Mouse (Mus musculus) embryonic facial prominence, embryonic 15.5 days (tissue): ENCODE data around the gene Fbxl22. TPM values are rescaled to one million over a fixed set of nuclear protein-coding genes. Genes with fewer than 3 reads are reported as not detected.
A peak's percentile ranks its signal among the peaks of the same experiment; 100 is the strongest.

Experiments used
- ATAC-seq: fragments of 200-750 bp; cut with Nextera tagmentation; 2 replicates; pipeline ENCODE4 v1.8.0; 2017; ENCODE audit warnings: low read depth, moderate TSS enrichment; ENCODE audit not compliant: insufficient number of reproducible peaks, low FRiP score, low TSS enrichment
- H3K27ac ChIP-seq: fragments of 300-500 bp; sonication (generic); replicated peaks from 2 replicates; pipeline ENCODE4 v1.5.1; 2015; ENCODE audit warnings: mild to moderate bottlenecking, inconsistent platforms
- H3K27me3 ChIP-seq: fragments of 300-500 bp; sonication (generic); 2 replicates; pipeline ENCODE4 v1.6.1; 2015; ENCODE audit warnings: inconsistent platforms
- H3K36me3 ChIP-seq: fragments of 300-500 bp; sonication (generic); 2 replicates; pipeline ENCODE4 v1.6.1; 2015; ENCODE audit warnings: mild to moderate bottlenecking, inconsistent platforms
- H3K4me1 ChIP-seq: fragments of 300-500 bp; sonication (generic); 2 replicates; pipeline ENCODE4 v1.6.1; 2015; ENCODE audit warnings: inconsistent platforms
- H3K4me2 ChIP-seq: fragments of 300-500 bp; sonication (generic); replicated peaks from 2 replicates; pipeline ENCODE4 v1.6.1; 2015; ENCODE audit warnings: mild to moderate bottlenecking, inconsistent platforms
- H3K4me3 ChIP-seq: fragments of 300-500 bp; sonication (generic); replicated peaks from 2 replicates; pipeline ENCODE4 v1.5.1; 2015; ENCODE audit warnings: mild to moderate bottlenecking, inconsistent platforms
- H3K9ac ChIP-seq: fragments of 300-500 bp; sonication (generic); 2 replicates; pipeline ENCODE4 v1.6.1; 2015; ENCODE audit warnings: inconsistent platforms
- H3K9me3 ChIP-seq: fragments of 300-500 bp; sonication (generic); replicated peaks from 2 replicates; pipeline ENCODE4 v1.6.1; 2016; ENCODE audit warnings: inconsistent platforms
- whole genome bisulfite sequencing: fragments of 180-500 bp; shearing (Covaris S2); methylation state at CpG from one replicate; pipeline ENCODE4 v1.1.7; 2015; 5-methylcytosine and 5-hydroxymethylcytosine counted together
- polyA plus RNA-seq: library from polyadenylated mRNA; unstranded; fragments of >200 nt; fragmentation: Nextera tagmentation; extraction: Ambion mirVana; gene quantifications from 2 replicates; pipeline ENCODE4 v1.2.1, GENCODE M21; 2015

Fbxl22 gene
- polyA plus RNA-seq, 1 experiment from 2014 or later: 5.6 TPM

DNA sequence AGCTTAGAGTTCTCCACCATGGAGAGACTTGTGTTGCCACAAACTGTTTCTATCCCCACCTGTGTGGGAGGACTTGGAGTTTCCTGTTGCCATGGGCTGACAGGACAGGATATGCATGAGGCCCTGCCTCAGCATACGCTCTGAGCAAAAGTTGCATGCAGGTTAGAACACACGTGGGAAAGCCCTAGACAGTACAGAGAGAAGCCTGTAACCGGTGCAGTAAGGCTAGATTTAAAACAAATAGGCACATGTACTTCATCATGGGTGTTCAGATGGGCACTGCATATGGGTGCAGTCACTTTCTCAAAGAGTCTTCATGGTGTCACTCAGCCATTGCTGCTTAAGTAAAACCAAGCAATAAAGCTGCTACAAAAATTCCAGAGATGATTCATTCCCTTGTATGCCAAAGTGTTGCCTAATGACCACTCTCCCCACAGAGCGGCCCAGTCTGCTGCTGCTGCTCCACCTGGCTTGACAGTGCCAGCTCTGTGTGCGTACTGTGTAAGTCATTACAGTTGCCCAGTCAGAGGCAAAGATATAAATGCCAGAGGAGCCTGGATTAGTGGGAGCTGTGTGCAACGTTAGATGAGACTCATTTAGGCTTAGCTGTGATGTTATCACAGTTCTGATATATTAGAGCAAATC is 2.0 kb upstream of the Fbxl22 start:
- Histone ChIP-seq H3K27ac (no peak overlapping the region), H3K9me3 (no peaks in the 10 kb centered on the region), H3K4me1 (peaks cover 19% of the 10 kb centered on the region), H3K36me3 (peaks cover 52% of the 10 kb centered on the region), H3K4me3 (no peak overlapping the region), H3K9ac (no peak overlapping the region), H3K27me3 (no peaks in the 10 kb centered on the region), H3K4me2 (no peak overlapping the region)
- no peak for ATAC-seq
- 86% methylated on average over 6 of the region's 6 CpGs for WGBS

DNA sequence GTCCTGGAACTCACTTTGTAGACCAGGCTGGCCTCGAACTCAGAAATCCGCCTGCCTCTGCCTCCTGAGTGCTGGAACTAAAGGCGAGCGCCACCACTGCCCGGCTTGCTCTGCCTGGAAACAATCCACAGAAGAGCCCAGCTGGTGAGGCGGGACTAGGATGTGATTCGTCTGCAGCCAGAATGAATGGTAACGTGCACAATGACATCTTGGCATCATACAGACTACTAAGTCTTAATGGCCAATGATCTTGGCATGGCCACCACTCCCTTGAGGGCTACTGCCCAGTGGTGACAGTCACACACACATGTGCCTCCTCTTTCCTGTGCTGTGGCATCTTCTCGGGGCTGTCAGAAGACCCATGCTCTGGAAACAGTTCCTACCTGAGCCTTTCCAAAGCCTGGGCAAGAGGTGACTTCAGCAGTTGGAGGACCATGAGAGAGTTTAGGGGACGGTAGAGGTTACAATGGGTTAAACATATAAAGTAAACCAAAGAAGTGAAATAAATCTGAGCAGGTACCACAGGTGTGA is 1.4 kb upstream of the Fbxl22 start:
- H3K36me3 ChIP-seq: peaks cover 49% of the 10 kb centered on the region
- H3K9ac ChIP-seq: no peak overlapping the region
- ATAC-seq: no peak
- 93% methylated on average over 10 of the region's 10 CpGs for WGBS
- H3K4me1 ChIP-seq: peaks cover 23% of the 10 kb centered on the region
- no peak overlapping the region for H3K4me2 ChIP-seq
- H3K27me3 ChIP-seq: no peaks in the 10 kb centered on the region
- no peak overlapping the region for H3K4me3 ChIP-seq
- H3K9me3 ChIP-seq: no peaks in the 10 kb centered on the region
- H3K27ac ChIP-seq: no peak overlapping the region

DNA sequence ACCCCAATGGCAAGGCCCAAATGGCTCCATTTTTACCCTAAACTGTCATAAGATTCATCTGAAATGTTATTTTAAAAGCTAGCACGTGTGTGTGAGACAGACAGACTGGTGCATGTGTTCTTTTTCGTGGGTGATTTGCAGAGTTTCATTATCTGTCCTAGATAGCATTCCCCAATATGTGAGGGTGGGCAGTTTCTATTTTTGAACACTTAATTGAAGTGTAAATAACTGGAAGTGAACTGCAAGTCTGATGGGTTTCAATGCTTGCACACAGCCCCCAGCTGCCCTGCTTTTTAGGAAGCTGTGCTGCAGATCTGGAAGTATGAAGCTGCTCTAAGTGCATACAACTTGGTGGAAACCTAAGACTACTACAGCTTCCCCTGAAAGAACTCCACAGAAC is 722 bp upstream of the Fbxl22 start:
- WGBS: 69% methylated on average over 2 of the region's 2 CpGs
- Histone ChIP-seq H3K4me1 (peaks cover 29% of the 10 kb centered on the region), H3K4me3 (no peak overlapping the region), H3K27me3 (no peaks in the 10 kb centered on the region), H3K36me3 (peaks cover 43% of the 10 kb centered on the region), H3K27ac (no peak overlapping the region), H3K4me2 (no peak overlapping the region), H3K9me3 (no peaks in the 10 kb centered on the region), H3K9ac (no peak overlapping the region)
- no peak for ATAC-seq

DNA sequence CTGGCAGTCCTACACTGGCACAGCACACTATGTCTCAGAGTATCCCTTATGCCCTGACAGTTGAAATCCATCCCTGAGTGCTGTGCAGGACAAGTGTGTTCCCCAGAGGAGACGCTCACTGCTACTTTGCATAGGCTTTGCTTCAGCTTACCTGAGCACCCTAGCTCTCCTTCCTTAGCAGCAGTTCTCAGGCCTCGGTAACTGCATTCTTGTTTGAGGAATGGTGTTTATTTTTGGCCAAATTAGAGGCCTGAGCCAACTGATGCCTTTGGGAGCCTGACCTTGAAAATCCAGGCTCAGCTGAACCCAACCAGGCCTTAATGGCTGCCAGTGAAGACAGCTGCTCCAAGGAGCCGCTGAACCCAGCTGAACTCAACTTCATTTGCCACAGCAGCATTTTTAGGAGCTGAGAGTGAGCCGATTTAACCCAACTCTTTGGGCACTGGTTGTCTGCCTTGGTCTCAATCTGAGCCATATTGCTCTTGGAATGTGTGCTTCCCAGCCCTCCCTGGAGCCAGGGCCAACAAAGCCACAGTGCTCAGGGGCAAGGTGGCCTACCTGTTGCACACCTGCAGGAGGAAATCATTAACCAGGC is 635 bp downstream of the Fbxl22 start:
- Histone ChIP-seq H3K27me3 (no peaks in the 10 kb centered on the region), H3K9ac (no peak overlapping the region), H3K4me1 (peaks cover 29% of the 10 kb centered on the region), H3K36me3 (peaks cover 37% of the 10 kb centered on the region), H3K4me3 (no peak overlapping the region), H3K4me2 (no peak overlapping the region), H3K27ac (peak overlapping the region; percentile 98), H3K9me3 (no peaks in the 10 kb centered on the region)
- ATAC-seq: no peak
- 85% methylated on average over 4 of the region's 4 CpGs for WGBS

DNA sequence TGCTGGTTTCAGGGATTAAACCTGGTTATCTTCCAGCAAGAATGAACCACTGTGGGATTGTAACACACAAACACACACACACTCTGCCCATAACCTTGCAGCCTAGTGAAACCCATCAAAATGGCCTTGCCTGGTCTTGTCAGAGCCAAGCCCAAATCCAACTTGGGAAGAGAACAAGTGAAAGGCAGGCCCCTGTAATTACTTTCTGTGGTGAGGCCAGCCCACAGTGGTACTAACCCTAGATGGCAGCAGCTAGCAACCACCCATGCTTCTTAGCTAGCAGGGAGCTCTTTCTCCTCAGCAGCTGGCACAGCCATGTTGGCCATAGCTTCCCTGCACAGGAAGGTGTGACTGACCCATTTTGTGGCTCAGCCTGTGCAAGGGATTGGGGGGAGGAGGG is 1.2 kb downstream of the Fbxl22 start:
- no peak overlapping the region for H3K4me3 ChIP-seq
- ATAC-seq: no peak
- peak overlapping the region; percentile 96; the same call in 1 of the 2 replicates for H3K4me2 ChIP-seq
- peak overlapping the region; percentile 98 for H3K27ac ChIP-seq
- H3K4me1 ChIP-seq: peaks cover 29% of the 10 kb centered on the region
- H3K27me3 ChIP-seq: no peaks in the 10 kb centered on the region
- H3K9ac ChIP-seq: no peak overlapping the region
- no peaks in the 10 kb centered on the region for H3K9me3 ChIP-seq
- H3K36me3 ChIP-seq: peaks cover 34% of the 10 kb centered on the region

DNA sequence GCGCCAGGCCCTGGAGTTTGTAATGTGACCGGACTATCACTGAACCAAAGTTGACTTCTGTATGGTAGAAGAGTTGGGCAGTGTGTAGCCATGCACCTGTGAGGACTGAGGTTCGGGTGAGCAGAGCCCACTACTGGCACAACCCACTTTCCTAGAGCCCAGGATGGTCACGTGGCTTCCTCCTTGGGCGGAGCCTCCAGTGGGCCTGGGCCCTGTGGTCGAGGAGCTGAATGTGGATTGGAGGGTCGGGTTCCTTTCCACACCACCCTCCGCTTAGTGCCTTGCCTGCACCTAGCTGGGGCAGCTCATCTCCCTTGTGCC is 2.1 kb downstream of the Fbxl22 start:
- H3K36me3 ChIP-seq: peaks cover 33% of the 10 kb centered on the region
- no peaks in the 10 kb centered on the region for H3K9me3 ChIP-seq
- H3K4me1 ChIP-seq: peaks cover 29% of the 10 kb centered on the region
- peak overlapping the region; percentile 82 for H3K9ac ChIP-seq
- H3K27me3 ChIP-seq: no peaks in the 10 kb centered on the region
- 0% methylated on average over 8 of the region's 8 CpGs for WGBS
- peak overlapping the region; percentile 77 for H3K4me3 ChIP-seq
- peak overlapping the region; percentile 98 for H3K27ac ChIP-seq
- H3K4me2 ChIP-seq: peak overlapping the region; percentile 96
- ATAC-seq: peak; percentile 83

DNA sequence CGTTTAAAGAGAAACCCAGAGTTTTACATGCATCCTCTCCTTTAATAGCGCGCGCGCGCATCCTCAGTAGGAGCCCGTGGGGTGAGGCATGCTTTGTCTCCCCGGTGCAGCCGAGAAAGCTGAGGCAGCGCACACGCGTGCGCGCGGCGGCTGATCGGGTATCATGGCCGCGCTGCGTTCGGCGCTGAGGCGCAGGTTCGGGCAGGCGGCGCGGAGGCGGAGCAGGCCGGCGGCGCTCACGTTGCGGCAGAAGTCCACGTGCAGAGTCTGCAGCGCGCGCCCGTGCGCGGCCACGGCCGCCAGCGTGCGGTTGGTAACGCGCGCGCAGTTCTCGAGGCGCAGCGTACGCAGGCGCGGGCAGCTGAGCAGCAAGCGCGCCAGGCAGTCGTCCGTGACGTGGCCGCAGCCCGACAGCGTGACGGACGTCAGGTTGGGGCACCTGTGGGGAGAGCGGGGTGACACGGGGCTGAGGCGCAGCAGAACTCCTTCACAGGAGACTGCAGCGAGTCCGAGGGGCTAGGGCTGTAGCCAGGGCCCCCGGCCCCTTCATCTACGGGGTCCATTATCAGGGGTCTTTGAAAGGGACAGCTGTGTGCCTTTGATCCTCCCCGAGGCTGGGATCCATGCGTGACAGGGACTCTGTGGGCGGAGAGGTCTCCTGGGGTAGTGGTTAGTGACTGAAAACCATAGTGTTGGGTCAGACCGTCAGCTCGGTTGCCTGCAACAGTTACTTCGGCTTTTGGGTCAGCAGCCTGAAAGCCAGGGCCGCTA is 2.6 kb downstream of the Fbxl22 start:
- peaks cover 29% of the 10 kb centered on the region for H3K4me1 ChIP-seq
- H3K36me3 ChIP-seq: peaks cover 29% of the 10 kb centered on the region
- under 1% methylated on average over 78 of the region's 78 CpGs for WGBS
- H3K27me3 ChIP-seq: no peaks in the 10 kb centered on the region
- peak overlapping the region; percentile 82 for H3K9ac ChIP-seq
- H3K4me2 ChIP-seq: peak overlapping the region; percentile 96
- no peaks in the 10 kb centered on the region for H3K9me3 ChIP-seq
- peak; percentile 91 for ATAC-seq
- H3K4me3 ChIP-seq: peak overlapping the region; percentile 77
- peak overlapping the region; percentile 98 for H3K27ac ChIP-seq

DNA sequence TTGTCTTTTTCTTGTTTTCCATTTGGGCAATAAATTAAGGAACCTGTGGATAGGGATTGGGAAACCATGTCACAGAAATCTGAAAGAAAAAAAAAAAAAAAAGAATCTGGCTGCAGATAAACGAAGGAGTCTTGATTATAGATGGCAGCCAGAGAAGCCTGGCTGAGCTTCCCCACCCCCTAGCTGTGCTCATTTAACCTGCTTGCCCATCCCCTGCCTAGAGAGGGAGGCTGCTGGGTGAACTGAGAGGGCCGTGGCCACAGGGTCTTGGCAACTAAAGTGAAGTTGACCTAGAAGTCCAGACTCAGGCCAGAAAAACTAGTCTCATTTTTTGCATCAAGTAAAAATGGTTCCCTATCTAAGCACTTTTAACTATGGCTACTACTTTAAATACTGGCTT is 3.4 kb downstream of the Fbxl22 start:
- Histone ChIP-seq H3K27ac (peak overlapping the region; percentile 98), H3K4me2 (peak overlapping the region; percentile 96), H3K4me3 (peak overlapping the region; percentile 77), H3K9ac (peak overlapping the region; percentile 35), H3K36me3 (peaks cover 28% of the 10 kb centered on the region), H3K4me1 (peaks cover 29% of the 10 kb centered on the region), H3K9me3 (no peaks in the 10 kb centered on the region), H3K27me3 (no peaks in the 10 kb centered on the region)
- ATAC-seq: no peak
- 10% methylated on average over 2 of the region's 2 CpGs for WGBS

DNA sequence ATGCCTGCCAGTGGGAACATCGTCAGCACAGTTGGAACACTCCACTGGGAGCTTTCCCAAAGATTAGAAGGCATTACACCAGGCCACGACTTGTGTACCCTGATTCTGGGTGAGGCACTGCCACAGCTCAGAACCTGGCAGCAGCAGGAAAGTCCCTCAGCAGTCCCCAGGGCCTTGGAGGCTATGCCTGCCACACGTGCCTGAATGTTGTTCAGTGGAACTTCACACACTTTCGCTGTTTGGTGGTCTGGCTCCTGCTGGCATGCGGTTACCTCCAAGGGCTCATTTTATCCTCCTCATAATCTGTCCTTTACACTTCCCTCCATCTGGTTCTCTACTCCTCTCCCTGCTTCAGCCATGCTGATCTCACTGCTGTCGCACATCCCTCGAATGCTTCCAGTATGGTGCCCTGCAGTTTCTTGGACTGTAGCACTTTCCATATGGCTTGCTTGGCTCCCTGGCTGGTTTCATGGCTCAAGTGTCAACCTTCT is 4.0 kb downstream of the Fbxl22 start:
- no peak overlapping the region for H3K9ac ChIP-seq
- no peaks in the 10 kb centered on the region for H3K27me3 ChIP-seq
- no peak for ATAC-seq
- H3K4me2 ChIP-seq: 0 out of 2 replicates have a peak overlapping the region, but pooled peaks have one; percentile 96
- WGBS: 69% methylated on average over 7 of the region's 7 CpGs
- no peak overlapping the region for H3K4me3 ChIP-seq
- H3K27ac ChIP-seq: peak overlapping the region; percentile 98; the same call in 1 of the 2 replicates
- no peaks in the 10 kb centered on the region for H3K9me3 ChIP-seq
- peaks cover 29% of the 10 kb centered on the region for H3K4me1 ChIP-seq
- H3K36me3 ChIP-seq: peaks cover 28% of the 10 kb centered on the region

DNA sequence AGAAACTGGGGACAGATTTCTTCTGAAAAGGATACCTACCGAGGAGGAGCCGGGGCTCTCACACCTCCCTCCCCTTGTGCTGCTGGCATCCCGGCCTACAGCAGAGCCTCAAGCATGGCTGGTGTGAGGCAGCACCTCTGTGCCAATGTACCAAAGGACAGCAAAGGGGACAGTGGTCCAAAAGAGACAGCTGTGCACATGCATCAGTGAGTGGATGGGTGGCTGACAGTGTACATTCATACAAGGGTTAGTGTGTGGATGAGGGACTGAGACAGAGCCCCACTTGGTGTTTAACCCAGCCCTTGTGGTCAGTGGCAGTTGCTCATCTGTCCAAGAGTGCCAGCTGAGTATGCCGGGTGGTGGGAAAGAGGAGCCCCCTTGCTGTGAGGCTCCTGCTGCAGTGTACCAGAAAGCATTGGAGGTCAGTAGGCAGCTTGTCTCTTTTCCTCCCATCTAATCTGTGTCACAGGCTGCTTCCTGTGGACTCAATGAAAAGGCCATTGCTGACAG is 5.4 kb downstream of the Fbxl22 start:
- Histone ChIP-seq H3K27ac (no peak overlapping the region), H3K9ac (no peak overlapping the region), H3K9me3 (no peaks in the 10 kb centered on the region), H3K36me3 (peaks cover 42% of the 10 kb centered on the region), H3K4me3 (no peak overlapping the region), H3K27me3 (no peaks in the 10 kb centered on the region), H3K4me2 (no peak overlapping the region), H3K4me1 (peaks cover 26% of the 10 kb centered on the region)
- WGBS: 87% methylated on average over 4 of the region's 4 CpGs
- no peak for ATAC-seq

DNA sequence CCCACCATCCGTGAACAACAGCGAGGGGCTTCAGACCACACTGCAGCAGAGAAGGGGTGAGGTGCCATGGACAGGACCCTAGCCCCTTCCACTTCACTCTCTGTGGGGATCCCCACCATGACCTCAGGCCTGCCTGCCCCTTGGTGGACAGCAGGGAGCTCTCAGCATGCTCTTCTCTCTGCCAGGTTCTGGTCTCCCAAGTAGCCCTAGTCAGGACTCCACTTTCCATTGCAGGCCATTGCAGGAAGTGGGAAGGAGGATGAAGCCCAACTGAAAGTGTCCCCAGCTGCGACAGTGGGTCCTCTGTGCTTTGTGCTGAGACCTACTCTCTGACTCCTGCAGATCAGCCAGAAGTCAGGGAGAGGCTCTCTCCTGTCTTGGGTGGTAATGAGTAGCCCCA is 6.7 kb downstream of the Fbxl22 start:
- WGBS: 81% methylated on average over 3 of the region's 3 CpGs
- peaks cover 14% of the 10 kb centered on the region for H3K4me1 ChIP-seq

More for the DNA sequence above, 6.7 kb downstream of the Fbxl22 start:
- H3K9me3 ChIP-seq: no peaks in the 10 kb centered on the region
- no peak overlapping the region for H3K4me3 ChIP-seq
- H3K27ac ChIP-seq: no peak overlapping the region
- no peak for ATAC-seq
- H3K36me3 ChIP-seq: peaks cover 47% of the 10 kb centered on the region
- H3K9ac ChIP-seq: no peak overlapping the region
- no peak overlapping the region for H3K4me2 ChIP-seq
- H3K27me3 ChIP-seq: no peaks in the 10 kb centered on the region
